Mouse (Mus musculus): Measurements from ENCODE around the gene Cyp2w1. TPM values are rescaled to one million over a fixed set of nuclear protein-coding genes. Genes with fewer than 3 reads are reported as not detected.

Cyp2w1 gene
- polyA plus RNA-seq, 1 experiment = not detected

GRCm38 (mm10) chr5:139327634-139328020 is 24.8 kb upstream of the Cyp2w1 start:
- H3K4me3 ChIP-seq = no peak overlapping the region
- no peaks in the 10 kb centered on the region for H3K36me3 ChIP-seq (ENCODE audit: control insufficient read depth, insufficient read depth)
- H3ac ChIP-seq (ENCODE audit: control insufficient read depth, insufficient read length) = no peak overlapping the region
- TF ChIP-seq MAX (IDR thresholded peaks at IDR 0.05; ENCODE audit: low read depth) (no peak), POLR2A (IDR thresholded peaks at IDR 0.05; ENCODE audit: insufficient read length, low read depth) (no peak), MYOG (IDR thresholded peaks at IDR 0.05; ENCODE audit: control insufficient read depth in 1 of 3, insufficient read depth in 1 of 3, insufficient read length in 2 of 3, low read depth in 2 of 3) (no peak), E2F4 (IDR thresholded peaks at IDR 0.05; ENCODE audit: insufficient read depth) (no peak), POLR2AphosphoS2 (IDR thresholded peaks at IDR 0.05; ENCODE audit: insufficient read length, low read depth) (no peak), CEBPB (IDR thresholded peaks at IDR 0.05; ENCODE audit: insufficient read depth, poor library complexity, severe bottlenecking) (no peak), TCF12 (IDR thresholded peaks at IDR 0.05; ENCODE audit: insufficient read depth, poor library complexity, severe bottlenecking) (no peak), MYOD1 (IDR thresholded peaks at IDR 0.05; ENCODE audit: control insufficient read depth in 1 of 3, insufficient read length in 2 of 3, low read depth in 2 of 3) (no peak), SRF (IDR thresholded peaks at IDR 0.05; ENCODE audit: control insufficient read depth, insufficient read length, low read depth) (no peak), REST (IDR thresholded peaks at IDR 0.05; ENCODE audit: insufficient read depth, insufficient read length) (no peak), USF1 (IDR thresholded peaks at IDR 0.05; ENCODE audit: low read depth) (no peak), TCF3 (IDR thresholded peaks at IDR 0.05; ENCODE audit: insufficient read length, low read depth) (no peak)
- no peak overlapping the region for H3K4me2 ChIP-seq (ENCODE audit: low read depth)
- no peaks in the 10 kb centered on the region for H3K79me2 ChIP-seq (ENCODE audit: control insufficient read depth, insufficient read depth)
- peaks cover 38% of the 10 kb centered on the region for H3K27me3 ChIP-seq (ENCODE audit: control insufficient read depth, insufficient read depth, insufficient read length)

GRCm38 (mm10) chr5:139330766-139331165 is 21.7 kb upstream of the Cyp2w1 start:
- H3ac ChIP-seq (ENCODE audit: control insufficient read depth, insufficient read length) = no peak overlapping the region
- no peaks in the 10 kb centered on the region for H3K79me2 ChIP-seq (ENCODE audit: control insufficient read depth, insufficient read depth)
- no peak overlapping the region for H3K4me3 ChIP-seq
- H3K36me3 ChIP-seq (ENCODE audit: control insufficient read depth, insufficient read depth) = no peaks in the 10 kb centered on the region
- H3K27me3 ChIP-seq (ENCODE audit: control insufficient read depth, insufficient read depth, insufficient read length) = peaks cover 7% of the 10 kb centered on the region
- no peak for TF ChIP-seq MYOG (IDR thresholded peaks at IDR 0.05; ENCODE audit: control insufficient read depth in 1 of 3, insufficient read depth in 1 of 3, insufficient read length in 2 of 3, low read depth in 2 of 3)
- TF ChIP-seq MYOD1 (IDR thresholded peaks at IDR 0.05; ENCODE audit: control insufficient read depth in 1 of 3, insufficient read length in 2 of 3, low read depth in 2 of 3) = no peak
- no peak for TF ChIP-seq TCF12 (IDR thresholded peaks at IDR 0.05; ENCODE audit: insufficient read depth, poor library complexity, severe bottlenecking)
- no peak for TF ChIP-seq POLR2A (IDR thresholded peaks at IDR 0.05; ENCODE audit: insufficient read length, low read depth)
- no peak for TF ChIP-seq MAX (IDR thresholded peaks at IDR 0.05; ENCODE audit: low read depth)
- TF ChIP-seq SRF (IDR thresholded peaks at IDR 0.05; ENCODE audit: control insufficient read depth, insufficient read length, low read depth) = no peak
- no peak for TF ChIP-seq TCF3 (IDR thresholded peaks at IDR 0.05; ENCODE audit: insufficient read length, low read depth)
- TF ChIP-seq USF1 (IDR thresholded peaks at IDR 0.05; ENCODE audit: low read depth) = no peak
- TF ChIP-seq CEBPB (IDR thresholded peaks at IDR 0.05; ENCODE audit: insufficient read depth, poor library complexity, severe bottlenecking) = no peak
- no peak for TF ChIP-seq REST (IDR thresholded peaks at IDR 0.05; ENCODE audit: insufficient read depth, insufficient read length)
- no peak for TF ChIP-seq E2F4 (IDR thresholded peaks at IDR 0.05; ENCODE audit: insufficient read depth)
- no peak for TF ChIP-seq POLR2AphosphoS2 (IDR thresholded peaks at IDR 0.05; ENCODE audit: insufficient read length, low read depth)
- H3K4me2 ChIP-seq (ENCODE audit: low read depth) = no peak overlapping the region

- no peak overlapping the region for H3ac ChIP-seq (ENCODE audit: control insufficient read depth, insufficient read length)
- H3K79me2 ChIP-seq (ENCODE audit: control insufficient read depth, insufficient read depth) = no peaks in the 10 kb centered on the region
- H3K4me3 ChIP-seq = no peak overlapping the region
- no peaks in the 10 kb centered on the region for H3K36me3 ChIP-seq (ENCODE audit: control insufficient read depth, insufficient read depth)
- peaks cover 4% of the 10 kb centered on the region for H3K27me3 ChIP-seq (ENCODE audit: control insufficient read depth, insufficient read depth, insufficient read length)
- no peak overlapping the region for H3K4me2 ChIP-seq (ENCODE audit: low read depth)
- TF ChIP-seq MYOD1 (IDR thresholded peaks at IDR 0.05; ENCODE audit: control insufficient read depth in 1 of 3, insufficient read length in 2 of 3, low read depth in 2 of 3) (no peak), E2F4 (IDR thresholded peaks at IDR 0.05; ENCODE audit: insufficient read depth) (no peak), SRF (IDR thresholded peaks at IDR 0.05; ENCODE audit: control insufficient read depth, insufficient read length, low read depth) (no peak), MYOG (IDR thresholded peaks at IDR 0.05; ENCODE audit: control insufficient read depth in 1 of 3, insufficient read depth in 1 of 3, insufficient read length in 2 of 3, low read depth in 2 of 3) (no peak), POLR2AphosphoS2 (IDR thresholded peaks at IDR 0.05; ENCODE audit: insufficient read length, low read depth) (no peak), POLR2A (IDR thresholded peaks at IDR 0.05; ENCODE audit: insufficient read length, low read depth) (no peak), CEBPB (IDR thresholded peaks at IDR 0.05; ENCODE audit: insufficient read depth, poor library complexity, severe bottlenecking) (no peak)
Observed at GRCm38 (mm10) chr5:139331742-139332141, 20.7 kb upstream of the Cyp2w1 start.

- Histone ChIP-seq H3K36me3 (ENCODE audit: control insufficient read depth, insufficient read depth) (no peaks in the 10 kb centered on the region), H3ac (ENCODE audit: control insufficient read depth, insufficient read length) (no peak overlapping the region), H3K4me3 (no peak overlapping the region), H3K27me3 (ENCODE audit: control insufficient read depth, insufficient read depth, insufficient read length) (peaks cover 4% of the 10 kb centered on the region), H3K79me2 (ENCODE audit: control insufficient read depth, insufficient read depth) (no peaks in the 10 kb centered on the region), H3K4me2 (ENCODE audit: low read depth) (no peak overlapping the region)
- no peak for TF ChIP-seq TCF12 (IDR thresholded peaks at IDR 0.05; ENCODE audit: insufficient read depth, poor library complexity, severe bottlenecking)
- TF ChIP-seq POLR2A (IDR thresholded peaks at IDR 0.05; ENCODE audit: insufficient read length, low read depth) = no peak
- no peak for TF ChIP-seq MYOD1 (IDR thresholded peaks at IDR 0.05; ENCODE audit: control insufficient read depth in 1 of 3, insufficient read length in 2 of 3, low read depth in 2 of 3)
- TF ChIP-seq MYOG (IDR thresholded peaks at IDR 0.05; ENCODE audit: control insufficient read depth in 1 of 3, insufficient read depth in 1 of 3, insufficient read length in 2 of 3, low read depth in 2 of 3) = no peak
- TF ChIP-seq MAX (IDR thresholded peaks at IDR 0.05; ENCODE audit: low read depth) = no peak
- no peak for TF ChIP-seq TCF3 (IDR thresholded peaks at IDR 0.05; ENCODE audit: insufficient read length, low read depth)
- no peak for TF ChIP-seq CEBPB (IDR thresholded peaks at IDR 0.05; ENCODE audit: insufficient read depth, poor library complexity, severe bottlenecking)
- TF ChIP-seq USF1 (IDR thresholded peaks at IDR 0.05; ENCODE audit: low read depth) = no peak
- no peak for TF ChIP-seq E2F4 (IDR thresholded peaks at IDR 0.05; ENCODE audit: insufficient read depth)
- no peak for TF ChIP-seq POLR2AphosphoS2 (IDR thresholded peaks at IDR 0.05; ENCODE audit: insufficient read length, low read depth)
- no peak for TF ChIP-seq REST (IDR thresholded peaks at IDR 0.05; ENCODE audit: insufficient read depth, insufficient read length)
- TF ChIP-seq SRF (IDR thresholded peaks at IDR 0.05; ENCODE audit: control insufficient read depth, insufficient read length, low read depth) = no peak
Observed at GRCm38 (mm10) chr5:139332590-139333272, 19.7 kb upstream of the Cyp2w1 start.
